Mouse (Mus musculus) heart, postnatal 0 days (tissue): ENCODE measurements around the gene Tbl2. TPM values are rescaled to one million over a fixed set of nuclear protein-coding genes. Genes with fewer than 3 reads are reported as not detected.

Source experiments
- ATAC-seq: fragments of 200-750 bp; cut with Nextera tagmentation; 2 replicates; pipeline ENCODE4 v1.8.0; 2017; ENCODE audit warnings: low read depth, moderate number of reproducible peaks, moderate library complexity; ENCODE audit not compliant: insufficient read depth
- DNase-seq: peaks from one replicate; pipeline ENCODE4 v3.0.0-alpha.2; 2016; ENCODE audit warnings: low spot score
- H3K27ac ChIP-seq: fragments of 300-500 bp; sonication (generic); 2 replicates; pipeline ENCODE4 v1.5.1; 2014; ENCODE audit warnings: low read depth, mild to moderate bottlenecking
- H3K27me3 ChIP-seq: fragments of 300-500 bp; sonication (generic); 2 replicates; pipeline ENCODE4 v1.6.1; 2014; ENCODE audit warnings: low read length, mixed read lengths; ENCODE audit not compliant: control insufficient read depth, insufficient read depth
- H3K36me3 ChIP-seq: fragments of 300-500 bp; sonication (generic); replicated peaks from 2 replicates; pipeline ENCODE4 v1.6.1; 2014; ENCODE audit warnings: low read length, mixed read lengths; ENCODE audit not compliant: control insufficient read depth, insufficient read depth
- H3K4me1 ChIP-seq: fragments of 300-500 bp; sonication (generic); 2 replicates; pipeline ENCODE4 v1.6.1; 2014; ENCODE audit warnings: antibody characterized with exemption; ENCODE audit not compliant: control insufficient read depth, insufficient read depth
- H3K4me2 ChIP-seq: fragments of 300-500 bp; sonication (generic); 2 replicates; pipeline ENCODE4 v1.6.1; 2014; ENCODE audit warnings: low read depth, mild to moderate bottlenecking, low read length, moderate library complexity
- H3K4me3 ChIP-seq: fragments of 300-500 bp; sonication (generic); 2 replicates; pipeline ENCODE4 v1.5.1; 2014; ENCODE audit warnings: low read depth, low read length
- H3K9ac ChIP-seq: fragments of 300-500 bp; sonication (generic); replicated peaks from 2 replicates; pipeline ENCODE4 v1.6.1; 2014; ENCODE audit warnings: low read depth, low read length, mixed read lengths
- H3K9me3 ChIP-seq: fragments of 300-500 bp; sonication (generic); replicated peaks from 2 replicates; pipeline ENCODE4 v1.6.1; 2016; ENCODE audit warnings: low read length; ENCODE audit not compliant: control insufficient read depth
- CTCF ChIP-seq: IDR thresholded peaks from 2 replicates; pipeline ENCODE4 v1.5.1; 2016; ENCODE audit warnings: antibody characterized with exemption, control low read depth, low read depth
- EP300 ChIP-seq: IDR thresholded peaks from 2 replicates; pipeline ENCODE4 v1.6.1; 2016; ENCODE audit warnings: antibody characterized with exemption, low read depth
- WGBS: fragments of 180-500 bp; shearing (Covaris S2); extraction: QIAGEN DNeasy Blood & Tissue Kit; methylation state at CpG from one replicate; pipeline ENCODE4 v1.1.7; 2014; 5-methylcytosine and 5-hydroxymethylcytosine counted together
- polyA plus RNA-seq: library from polyadenylated mRNA; unstranded; fragments of >200 nt; fragmentation: Nextera tagmentation; extraction: Ambion mirVana; gene quantifications from 2 replicates; pipeline ENCODE4 v1.2.1, GENCODE M21; 2015
- total RNA-seq: library from RNA; depleted of rRNA; stranded (reverse); fragments of >200 nt; gene quantifications from 2 replicates; pipeline ENCODE4 v1.2.3, GENCODE M21; 2014; ENCODE audit warnings: low replicate concordance

Tbl2 gene
- total and polyA plus RNA-seq, 2 experiments from 2014 or later: 11.3 to 30.0 TPM

DNA sequence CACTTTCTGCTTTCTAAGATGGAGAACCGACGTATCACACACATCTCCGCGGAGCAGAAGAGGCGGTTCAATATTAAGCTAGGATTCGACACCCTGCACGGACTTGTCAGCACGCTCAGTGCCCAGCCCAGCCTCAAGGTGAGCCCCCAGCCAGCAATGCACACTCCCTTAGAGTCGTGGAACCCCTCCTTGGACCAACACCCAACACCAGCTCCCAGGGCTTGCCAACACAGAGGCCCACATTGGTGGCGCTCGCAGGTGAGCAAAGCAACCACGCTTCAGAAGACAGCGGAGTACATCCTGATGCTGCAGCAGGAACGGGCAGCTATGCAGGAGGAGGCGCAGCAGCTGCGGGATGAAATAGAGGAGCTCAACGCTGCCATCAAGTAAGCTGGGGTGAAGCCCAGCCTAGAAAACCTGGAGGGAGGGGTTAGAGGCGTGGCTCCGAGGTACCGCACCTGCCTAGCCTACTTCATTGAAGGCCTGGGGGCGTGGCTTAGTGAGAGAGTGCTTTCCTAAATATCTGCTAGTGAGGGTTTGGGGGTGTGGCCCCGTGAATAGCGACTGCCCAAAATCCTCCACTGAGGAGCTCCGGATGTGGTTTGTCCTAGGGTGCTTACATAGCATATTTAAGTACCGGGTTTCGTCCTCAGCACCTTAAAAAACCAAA lies 15.6 kb upstream of the Tbl2 start:
- no peak for TF ChIP-seq EP300
- no peak for TF ChIP-seq CTCF
- no peaks in the 10 kb centered on the region for H3K36me3 ChIP-seq
- 8% methylated on average over 26 of the region's 26 CpGs for WGBS
- ATAC-seq (no peak), DNase-seq (no peak)
- H3K4me1 ChIP-seq: peaks cover 7% of the 10 kb centered on the region; the same call in 1 of the 2 replicates
- peak overlapping the region; percentile 42 for H3K4me2 ChIP-seq
- H3K9ac ChIP-seq: no peak overlapping the region
- H3K4me3 ChIP-seq: peak overlapping the region; percentile 16
- peaks cover 38% of the 10 kb centered on the region for H3K27me3 ChIP-seq
- no peaks in the 10 kb centered on the region for H3K9me3 ChIP-seq
- no peak overlapping the region for H3K27ac ChIP-seq

- peak; percentile 18; the same call in 1 of the 2 replicates for ATAC-seq
- H3K4me2 ChIP-seq: peak overlapping the region; percentile 42
- no peaks in the 10 kb centered on the region for H3K36me3 ChIP-seq
- H3K9me3 ChIP-seq: no peaks in the 10 kb centered on the region
- H3K27ac ChIP-seq: no peak overlapping the region
- WGBS: 9% methylated on average over 8 of the region's 8 CpGs
- H3K4me1 ChIP-seq: peaks cover 7% of the 10 kb centered on the region; the same call in 1 of the 2 replicates
- peaks cover 38% of the 10 kb centered on the region for H3K27me3 ChIP-seq
- H3K4me3 ChIP-seq: peak overlapping the region; percentile 16
- DNase-seq: no peak
- TF ChIP-seq EP300 (no peak), CTCF (peak; percentile 44)
- no peak overlapping the region for H3K9ac ChIP-seq
Observed at GRCm38 (mm10) chr5:135134534-135134933, 14.9 kb upstream of the Tbl2 start.

GRCm38 (mm10) chr5:135139881-135140280 lies 9.6 kb upstream of the Tbl2 start:
- TF ChIP-seq CTCF (no peak), EP300 (no peak)
- H3K9ac ChIP-seq: no peak overlapping the region
- no peak for ATAC-seq
- no peaks in the 10 kb centered on the region for H3K9me3 ChIP-seq
- no peak overlapping the region for H3K4me3 ChIP-seq
- DNase-seq: no peak
- WGBS: 57% methylated on average over 2 of the region's 2 CpGs
- H3K4me2 ChIP-seq: no peak overlapping the region
- no peaks in the 10 kb centered on the region for H3K4me1 ChIP-seq
- H3K27ac ChIP-seq: no peak overlapping the region
- no peaks in the 10 kb centered on the region for H3K36me3 ChIP-seq
- H3K27me3 ChIP-seq: 0 out of 2 replicates have a peak, but pooled peaks cover 10% of the 10 kb centered on the region

DNA sequence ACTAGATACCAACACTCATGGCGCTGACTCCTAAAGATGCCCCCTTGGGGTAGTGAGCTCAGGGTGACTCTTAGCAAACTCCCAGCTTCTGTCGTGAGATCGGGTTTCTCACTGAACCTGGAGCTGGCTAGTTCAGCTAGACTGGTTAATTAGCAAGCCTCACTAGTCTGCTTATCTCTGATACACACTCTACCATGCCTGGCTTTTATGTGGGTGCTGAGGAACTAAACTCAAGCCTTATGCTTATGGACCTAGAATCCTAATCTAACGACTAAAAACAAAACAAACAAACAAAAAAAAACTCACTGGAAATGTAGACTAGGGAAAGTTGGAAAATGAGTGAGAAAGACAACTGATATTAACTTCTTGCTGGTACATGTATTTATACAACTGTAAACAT lies 5.0 kb upstream of the Tbl2 start:
- H3K4me2 ChIP-seq: no peak overlapping the region

DNA sequence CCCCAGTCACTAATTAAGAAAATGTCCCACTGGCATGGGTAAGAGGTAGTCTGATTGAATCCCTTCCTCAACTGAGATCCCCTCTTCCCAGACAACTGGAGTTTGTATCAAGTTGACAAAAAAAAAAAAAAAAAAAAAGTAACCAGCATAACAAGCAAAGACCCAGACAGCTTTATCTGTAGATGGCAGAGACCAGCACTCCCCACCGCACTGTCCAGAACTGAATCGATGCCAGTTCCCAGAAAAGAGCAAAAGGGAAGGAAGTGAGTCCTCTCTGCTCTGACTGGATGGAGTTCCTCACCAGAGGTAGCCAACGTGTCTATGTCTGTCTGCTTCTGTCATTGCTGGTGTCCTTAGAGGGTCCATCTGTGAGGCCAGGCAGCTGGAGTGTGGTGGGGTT lies 3.9 kb upstream of the Tbl2 start:
- no peaks in the 10 kb centered on the region for H3K36me3 ChIP-seq
- no peaks in the 10 kb centered on the region for H3K9me3 ChIP-seq
- 0 out of 2 replicates have a peak, but pooled peaks cover 5% of the 10 kb centered on the region for H3K4me1 ChIP-seq
- no peak for DNase-seq
- no peak for ATAC-seq
- no peak overlapping the region for H3K4me3 ChIP-seq
- H3K27me3 ChIP-seq: no peaks in the 10 kb centered on the region
- H3K9ac ChIP-seq: no peak overlapping the region
- 31% methylated on average over 3 of the region's 3 CpGs for WGBS
- TF ChIP-seq CTCF: no peak
- no peak for TF ChIP-seq EP300
- no peak overlapping the region for H3K27ac ChIP-seq
- H3K4me2 ChIP-seq: no peak overlapping the region

More for the DNA sequence above, 5.0 kb upstream of the Tbl2 start:
- no peak for DNase-seq
- WGBS: 56% methylated on average over 4 of the region's 4 CpGs
- H3K36me3 ChIP-seq: no peaks in the 10 kb centered on the region
- no peak overlapping the region for H3K9ac ChIP-seq
- no peak for ATAC-seq
- H3K27me3 ChIP-seq: no peaks in the 10 kb centered on the region
- H3K4me1 ChIP-seq: no peaks in the 10 kb centered on the region
- H3K4me3 ChIP-seq: no peak overlapping the region
- TF ChIP-seq EP300: no peak
- TF ChIP-seq CTCF: no peak
- no peak overlapping the region for H3K27ac ChIP-seq
- H3K9me3 ChIP-seq: no peaks in the 10 kb centered on the region

DNA sequence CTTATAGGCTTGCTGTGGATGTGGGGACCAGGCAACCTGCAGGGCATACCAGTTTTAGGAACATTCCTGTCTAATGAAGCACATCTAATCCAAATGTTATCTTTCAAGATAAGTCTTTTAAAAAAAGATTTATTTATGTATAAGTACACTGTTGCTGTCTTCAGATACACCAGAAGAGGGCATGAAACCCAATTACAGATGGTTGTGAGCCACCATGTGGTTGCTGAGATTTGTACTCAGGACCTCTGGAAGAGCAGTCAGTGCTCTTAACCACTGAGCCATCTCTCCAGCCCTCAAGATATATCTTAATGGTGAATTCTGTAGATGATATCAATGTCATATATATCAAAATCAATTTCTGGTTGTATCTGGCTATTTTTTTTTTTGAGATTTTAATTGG lies 3.5 kb upstream of the Tbl2 start:
- TF ChIP-seq EP300 (no peak), CTCF (no peak)
- DNase-seq (no peak), ATAC-seq (no peak)
- Histone ChIP-seq H3K4me1 (peaks cover 7% of the 10 kb centered on the region; the same call in 1 of the 2 replicates), H3K36me3 (no peaks in the 10 kb centered on the region), H3K9me3 (no peaks in the 10 kb centered on the region), H3K4me3 (no peak overlapping the region), H3K27ac (no peak overlapping the region), H3K9ac (no peak overlapping the region), H3K27me3 (no peaks in the 10 kb centered on the region), H3K4me2 (no peak overlapping the region)
